Mouse (Mus musculus) 3134 (cell line): ENCODE measurements at regions not wholly inside any gene's neighbourhood (a gene's known extent, or its start where the extent isn't known, plus 50 kb on each side); places are given as distances from the start of the nearest gene placed in this dataset.
"Not testable (repeated sequence)": the region's sequence is repeated elsewhere in the genome, so short reads cannot be mapped to it uniquely, and the experiment has no call there.

Experiments
- DNase-seq: peaks from one replicate; pipeline ENCODE4 v3.0.0-alpha.2; 2011; ENCODE audit warnings: low spot score; ENCODE audit not compliant: insufficient read length; ENCODE audit errors: extremely low read depth

- DNase-seq: peak; percentile 27
Measured at GRCm38 (mm10) chrX:126693131-126693805, 122.4 kb downstream of the 4932411N23Rik start.

- DNase-seq: not testable (repeated sequence)
Measured at GRCm38 (mm10) chrX:126690828-126691227, 124.8 kb downstream of the 4932411N23Rik start.

- not testable (repeated sequence) for DNase-seq
Measured at GRCm38 (mm10) chrX:126685020-126685419, 130.6 kb downstream of the 4932411N23Rik start.

GRCm38 (mm10) chrX:126655737-126656136 is 159.9 kb downstream of the 4932411N23Rik start:
- no peak for DNase-seq
